Mouse (Mus musculus) neural tube, embryonic 11.5 days (tissue): ENCODE results near the gene Bsn. TPM values are rescaled to one million over a fixed set of nuclear protein-coding genes. Genes with fewer than 3 reads are reported as not detected.

Source experiments
- ATAC-seq: fragments of 200-750 bp; cut with Nextera tagmentation; 2 replicates; pipeline ENCODE4 v1.8.0; 2017; ENCODE audit warnings: moderate number of reproducible peaks, mild to moderate bottlenecking, moderate TSS enrichment, moderate library complexity; ENCODE audit not compliant: insufficient read depth, low FRiP score, low TSS enrichment
- DNase-seq: peaks from one replicate; pipeline ENCODE4 v3.0.0-alpha.2; 2015; ENCODE audit warnings: low spot score
- H3K27ac ChIP-seq: fragments of 300-500 bp; sonication (generic); 2 replicates; pipeline ENCODE4 v1.5.1; 2014; ENCODE audit warnings: low read depth, mild to moderate bottlenecking, low read length
- H3K27me3 ChIP-seq: fragments of 300-500 bp; sonication (generic); 2 replicates; pipeline ENCODE4 v1.6.1; 2014; ENCODE audit warnings: mild to moderate bottlenecking, low read length, mixed read lengths; ENCODE audit not compliant: control insufficient read depth, insufficient read depth
- H3K36me3 ChIP-seq: fragments of 300-500 bp; sonication (generic); 2 replicates; pipeline ENCODE4 v1.6.1; 2014; ENCODE audit warnings: mild to moderate bottlenecking, low read length, moderate library complexity, mixed read lengths; ENCODE audit not compliant: control insufficient read depth, insufficient read depth
- H3K4me1 ChIP-seq: fragments of 300-500 bp; sonication (generic); 2 replicates; pipeline ENCODE4 v1.6.1; 2014; ENCODE audit warnings: low read length, mixed read lengths; ENCODE audit not compliant: control insufficient read depth, insufficient read depth
- H3K4me2 ChIP-seq: fragments of 300-500 bp; sonication (generic); 2 replicates; pipeline ENCODE4 v1.6.1; 2014; ENCODE audit warnings: low read depth, mild to moderate bottlenecking, moderate library complexity
- H3K4me3 ChIP-seq: fragments of 300-500 bp; sonication (generic); 2 replicates; pipeline ENCODE4 v1.5.1; 2014; ENCODE audit warnings: low read depth, low read length
- H3K9ac ChIP-seq: fragments of 300-500 bp; sonication (generic); 2 replicates; pipeline ENCODE4 v1.6.1; 2014; ENCODE audit warnings: mild to moderate bottlenecking, low read length
- H3K9me3 ChIP-seq: fragments of 300-500 bp; sonication (generic); 2 replicates; pipeline ENCODE4 v1.6.1; 2016; ENCODE audit warnings: low read length; ENCODE audit not compliant: control insufficient read depth
- WGBS: fragments of 180-500 bp; shearing (Covaris S2); extraction: QIAGEN DNeasy Blood & Tissue Kit; methylation state at CpG from one replicate; pipeline ENCODE4 v1.1.7; 2014; 5-methylcytosine and 5-hydroxymethylcytosine counted together
- polyA plus RNA-seq: library from polyadenylated mRNA; unstranded; fragments of >200 nt; fragmentation: Nextera tagmentation; extraction: Ambion mirVana; gene quantifications from 2 replicates; pipeline ENCODE4 v1.2.1, GENCODE M21; 2014

Bsn gene
- polyA plus RNA-seq, 1 experiment from 2014 or later, result 4.3 TPM

- Histone ChIP-seq H3K9ac (no peak overlapping the region), H3K4me3 (peak overlapping the region; percentile 66)
Observed at GRCm38 (mm10) chr9:108189023-108189422, 1.2 kb downstream of the Bsn start.

DNA sequence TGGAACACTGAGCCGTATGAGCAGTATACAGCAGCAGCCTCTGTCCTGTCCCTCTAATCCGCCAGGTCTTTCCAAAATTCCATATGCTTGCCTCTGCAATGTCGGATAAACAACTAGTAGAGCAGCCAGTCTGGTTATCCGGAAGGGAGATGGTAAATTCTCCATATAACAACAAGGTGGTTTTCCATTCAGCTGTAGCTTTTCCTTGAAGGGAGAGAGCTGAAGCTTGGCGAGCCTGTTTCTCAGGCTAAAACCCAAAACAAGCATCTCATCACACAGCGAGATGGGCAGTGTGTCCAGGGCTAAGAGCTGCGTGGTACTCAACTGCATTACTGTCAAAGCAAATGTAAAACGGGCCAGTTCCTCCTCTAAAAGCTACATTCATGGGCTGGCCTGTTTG, 1.7 kb downstream of the Bsn start:
- Histone ChIP-seq H3K4me3 (no peak overlapping the region), H3K9me3 (no peaks in the 10 kb centered on the region)

More at GRCm38 (mm10) chr9:108189023-108189422, 1.2 kb downstream of the Bsn start:
- Histone ChIP-seq H3K36me3 (no peaks in the 10 kb centered on the region), H3K9me3 (no peaks in the 10 kb centered on the region), H3K27ac (no peak overlapping the region), H3K4me1 (no peaks in the 10 kb centered on the region), H3K27me3 (no peaks in the 10 kb centered on the region; the same call in 1 of the 2 replicates), H3K4me2 (peak overlapping the region; percentile 76)
- 80% methylated on average over 7 of the region's 7 CpGs for WGBS
- ATAC-seq, result no peak
- no peak for DNase-seq

GRCm38 (mm10) chr9:108187616-108188015, 2.6 kb downstream of the Bsn start:
- H3K9me3 ChIP-seq, result no peaks in the 10 kb centered on the region
- ATAC-seq, result no peak
- H3K4me3 ChIP-seq, result no peak overlapping the region
- no peaks in the 10 kb centered on the region for H3K4me1 ChIP-seq
- H3K27me3 ChIP-seq, result no peaks in the 10 kb centered on the region; the same call in 1 of the 2 replicates
- no peaks in the 10 kb centered on the region for H3K36me3 ChIP-seq
- no peak overlapping the region for H3K4me2 ChIP-seq
- 56% methylated on average over 6 of the region's 6 CpGs for WGBS
- no peak overlapping the region for H3K9ac ChIP-seq
- no peak for DNase-seq
- H3K27ac ChIP-seq, result no peak overlapping the region

More for the DNA sequence above, 1.7 kb downstream of the Bsn start:
- no peaks in the 10 kb centered on the region for H3K4me1 ChIP-seq
- peak overlapping the region; percentile 76 for H3K4me2 ChIP-seq
- WGBS, result 82% methylated on average over 8 of the region's 8 CpGs
- H3K27ac ChIP-seq, result no peak overlapping the region
- no peaks in the 10 kb centered on the region for H3K36me3 ChIP-seq
- H3K27me3 ChIP-seq, result no peaks in the 10 kb centered on the region; the same call in 1 of the 2 replicates
- H3K9ac ChIP-seq, result no peak overlapping the region
- no peak for ATAC-seq
- DNase-seq, result no peak

- Histone ChIP-seq H3K4me3 (no peak overlapping the region), H3K27me3 (no peaks in the 10 kb centered on the region; the same call in 1 of the 2 replicates), H3K27ac (no peak overlapping the region), H3K9me3 (no peaks in the 10 kb centered on the region), H3K4me1 (no peaks in the 10 kb centered on the region), H3K36me3 (no peaks in the 10 kb centered on the region), H3K4me2 (no peak overlapping the region), H3K9ac (no peak overlapping the region)
- 83% methylated on average over 8 of the region's 8 CpGs for WGBS
- ATAC-seq, result no peak
- DNase-seq, result no peak
Observed at GRCm38 (mm10) chr9:108185786-108186185, 4.4 kb downstream of the Bsn start.

DNA sequence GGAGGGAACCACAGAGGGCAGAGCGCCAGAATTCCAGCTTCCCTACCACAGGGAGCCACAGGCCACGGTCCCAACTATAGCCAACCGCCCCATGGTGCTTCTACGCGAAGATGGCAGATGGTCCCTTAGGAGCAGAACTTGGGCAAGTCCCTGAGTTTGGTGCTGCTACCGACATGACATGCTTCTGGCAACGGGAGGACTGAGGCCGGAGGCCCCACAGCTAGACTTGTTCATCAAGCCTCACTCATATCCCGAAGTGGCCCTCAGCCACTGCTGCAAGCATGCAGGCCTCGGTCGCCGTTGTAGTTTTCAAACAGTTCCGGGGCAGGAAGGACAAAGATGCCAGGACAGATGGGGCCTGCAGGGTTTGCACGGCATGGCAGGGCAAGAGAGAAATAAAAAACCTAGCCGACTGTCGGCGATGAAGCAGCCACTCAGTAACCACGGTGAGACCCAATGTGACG, 6.6 kb downstream of the Bsn start:
- H3K4me2 ChIP-seq, result no peak overlapping the region
- no peaks in the 10 kb centered on the region for H3K9me3 ChIP-seq
- H3K4me3 ChIP-seq, result no peak overlapping the region
- no peaks in the 10 kb centered on the region; the same call in 1 of the 2 replicates for H3K27me3 ChIP-seq
- no peak overlapping the region for H3K27ac ChIP-seq
- WGBS, result 92% methylated on average over 19 of the region's 19 CpGs
- H3K4me1 ChIP-seq, result no peaks in the 10 kb centered on the region
- H3K36me3 ChIP-seq, result no peaks in the 10 kb centered on the region
- ATAC-seq (no peak), DNase-seq (no peak)
- no peak overlapping the region for H3K9ac ChIP-seq

- WGBS, result 68% methylated on average over 11 of the region's 11 CpGs
- no peak for ATAC-seq
- H3K27ac ChIP-seq, result no peak overlapping the region
Observed at GRCm38 (mm10) chr9:108182806-108183506, 7.2 kb downstream of the Bsn start.

GRCm38 (mm10) chr9:108178391-108178790, 11.8 kb downstream of the Bsn start:
- H3K27me3 ChIP-seq, result no peaks in the 10 kb centered on the region

More at GRCm38 (mm10) chr9:108182806-108183506, 7.2 kb downstream of the Bsn start:
- DNase-seq, result no peak
- no peaks in the 10 kb centered on the region for H3K4me1 ChIP-seq
- H3K27me3 ChIP-seq, result no peaks in the 10 kb centered on the region
- no peak overlapping the region for H3K9ac ChIP-seq
- H3K4me3 ChIP-seq, result no peak overlapping the region
- H3K4me2 ChIP-seq, result no peak overlapping the region
- no peaks in the 10 kb centered on the region for H3K9me3 ChIP-seq
- no peaks in the 10 kb centered on the region for H3K36me3 ChIP-seq

GRCm38 (mm10) chr9:108175116-108175838, 14.9 kb downstream of the Bsn start:
- no peak for ATAC-seq
- Histone ChIP-seq H3K27me3 (no peaks in the 10 kb centered on the region), H3K36me3 (no peaks in the 10 kb centered on the region), H3K9me3 (no peaks in the 10 kb centered on the region), H3K9ac (no peak overlapping the region), H3K4me3 (no peak overlapping the region), H3K27ac (no peak overlapping the region), H3K4me1 (no peaks in the 10 kb centered on the region), H3K4me2 (no peak overlapping the region)
- WGBS, result 87% methylated on average over 18 of the region's 19 CpGs
- DNase-seq, result no peak

More at GRCm38 (mm10) chr9:108178391-108178790, 11.8 kb downstream of the Bsn start:
- H3K9ac ChIP-seq, result no peak overlapping the region
- no peak overlapping the region for H3K4me3 ChIP-seq
- no peaks in the 10 kb centered on the region for H3K36me3 ChIP-seq
- H3K4me1 ChIP-seq, result no peaks in the 10 kb centered on the region
- no peak overlapping the region for H3K4me2 ChIP-seq
- no peak overlapping the region for H3K27ac ChIP-seq
- DNase-seq (no peak), ATAC-seq (no peak)
- H3K9me3 ChIP-seq, result no peaks in the 10 kb centered on the region
- WGBS, result 75% methylated on average over 5 of the region's 5 CpGs
